Comparison of ENCODE assay signal across 16 mouse cellular contexts in genomic region chr11:61159796-61160732, GRCm38 (mm10). TPM values are rescaled to one million over a fixed set of nuclear protein-coding genes. Genes with fewer than 3 reads are reported as not detected.
DNase-seq lines count a peak whose midpoint lies in the region; ATAC-seq and TF ChIP-seq lines count a peak whose summit lies in the region.
"Had no signal": no experiment of that assay in that cellular context is flagged by ENCODE, and none has a peak within 500 bp of the region (broad histone marks: within the 10 kb centered on the region; RNA-seq: fewer than 3 reads in every experiment).

No protein-coding gene starts in this region.

- H3K9me3 ChIP-seq in liver, postnatal 0 days (ENCODE audit: low read length), result no peaks in the 10 kb centered on the region
- H3K9me3 ChIP-seq in forebrain, postnatal 0 days (ENCODE audit: low read length), result no peaks in the 10 kb centered on the region
- H3K9me3 ChIP-seq: forebrain, embryonic 13.5 days; limb, embryonic 15.5 days had no signal

- TF ChIP-seq POLR2A in bone marrow macrophage, adult 2 months (IDR thresholded peaks at IDR 0.05; ENCODE audit: borderline replicate concordance, low read depth, low read length), result no peak

- H3K36me3 ChIP-seq in liver, postnatal 0 days (replicated peaks; ENCODE audit: insufficient read depth, low read length), result peaks cover 94% of the 10 kb centered on the region
- H3K36me3 ChIP-seq in forebrain, postnatal 0 days (ENCODE audit: insufficient read depth), result peaks cover 98% of the 10 kb centered on the region

- 42% methylated on average over 11 of the region's 11 CpGs for WGBS in liver, postnatal 0 days (ENCODE audit: insufficient replicate concordance)
- 79% methylated on average over 11 of the region's 11 CpGs for WGBS in forebrain, postnatal 0 days

- H3K4me2 ChIP-seq in liver, postnatal 0 days (ENCODE audit: low read depth, low read length), result no peak overlapping the region
- H3K4me2 ChIP-seq in forebrain, postnatal 0 days (ENCODE audit: low read depth), result no peak overlapping the region
- H3K4me2 ChIP-seq: forebrain, embryonic 13.5 days; limb, embryonic 15.5 days had no signal

- H3K4me3 ChIP-seq in liver, postnatal 0 days (ENCODE audit: low read depth, low read length), result no peak overlapping the region
- H3K4me3 ChIP-seq in bone marrow macrophage, adult 2 months (ENCODE audit: insufficient read depth, low read length), result no peak overlapping the region
- no peak overlapping the region for H3K4me3 ChIP-seq in forebrain, postnatal 0 days (ENCODE audit: low read depth, low read length)
- H3K4me3 ChIP-seq: forebrain, embryonic 13.5 days; limb, embryonic 15.5 days had no signal

- H3K4me1 ChIP-seq in liver, postnatal 0 days (ENCODE audit: insufficient read depth), result peaks cover 13% of the 10 kb centered on the region
- peaks cover 15% of the 10 kb centered on the region for H3K4me1 ChIP-seq in bone marrow macrophage, adult 2 months (ENCODE audit: control insufficient read depth, insufficient read depth, low read length)
- no peaks in the 10 kb centered on the region for H3K4me1 ChIP-seq in forebrain, postnatal 0 days (ENCODE audit: insufficient read depth)
- H3K4me1 ChIP-seq: forebrain, embryonic 13.5 days; limb, embryonic 15.5 days had no signal

- TF ChIP-seq EP300 in liver, postnatal 0 days (IDR thresholded peaks at IDR 0.05; ENCODE audit: low read depth), result no peak

- no peaks in the 10 kb centered on the region for H3K27me3 ChIP-seq in liver, postnatal 0 days (ENCODE audit: insufficient read depth, low read length)
- H3K27me3 ChIP-seq in forebrain, postnatal 0 days (ENCODE audit: insufficient read depth, low read length), result no peaks in the 10 kb centered on the region
- H3K27me3 ChIP-seq: forebrain, embryonic 13.5 days; limb, embryonic 15.5 days had no signal

- peak overlapping the region; percentile 78 for H3K27ac ChIP-seq in liver, postnatal 0 days (ENCODE audit: low read depth)
- H3K27ac ChIP-seq in bone marrow macrophage, adult 2 months (ENCODE audit: insufficient read depth, low read depth, low read length), result peak overlapping the region; percentile 77
- H3K27ac ChIP-seq in forebrain, postnatal 0 days (ENCODE audit: low read depth, low read length), result no peak overlapping the region
- H3K27ac ChIP-seq: forebrain, embryonic 13.5 days; limb, embryonic 15.5 days had no signal

- 0 out of 2 replicates have a peak, but pooled peaks have one; percentile 19 for TF ChIP-seq CTCF in liver, postnatal 0 days (IDR thresholded peaks at IDR 0.05; ENCODE audit: low read depth)
- no peak for TF ChIP-seq CTCF in bone marrow macrophage, adult 2 months (IDR thresholded peaks at IDR 0.05; ENCODE audit: low read depth, low read length)
- no peak for TF ChIP-seq CTCF in forebrain, postnatal 0 days (IDR thresholded peaks at IDR 0.05; ENCODE audit: low read depth)

- no peak overlapping the region for H3K9ac ChIP-seq in liver, postnatal 0 days (replicated peaks)
- H3K9ac ChIP-seq in forebrain, postnatal 0 days, result no peak overlapping the region
- H3K9ac ChIP-seq: forebrain, embryonic 13.5 days; limb, embryonic 15.5 days had no signal

- DNase-seq in liver, postnatal 0 days, result no peak
- DNase-seq in liver, result no peak
- peak; percentile 16 for DNase-seq in fat pad, adult 2 months (ENCODE audit: extremely low read depth, low read depth, low spot score)
- DNase-seq in thymus, postnatal 14 days, result peak; percentile 53
- DNase-seq in forebrain, postnatal 0 days, result no peak
- DNase-seq in MN1 (ENCODE audit: low spot score), result no peak
- no peak for DNase-seq in gastrocnemius, postnatal 10 days
- DNase-seq: gastrocnemius, postnatal 36 days; kidney, postnatal 14 days had no signal

- no peak for ATAC-seq in liver, postnatal 0 days
- ATAC-seq in forebrain, postnatal 0 days, result no peak
- ATAC-seq: forebrain, embryonic 13.5 days had no signal

RNA-seq across cellular contexts. Expression of gene Usp22, which starts 14.8 kb away (rescaled TPM):
- 8.7 and 10.0 TPM in 2 replicates for polyA plus RNA-seq in liver, postnatal 0 days (2015; fragmentation: Nextera tagmentation; extraction: Ambion mirVana)
- polyA plus RNA-seq in bone marrow macrophage, adult 2 months (2012; ENCODE audit: insufficient read depth, insufficient read length, missing spikeins), result 23.5 and 28.1 TPM in 2 replicates
- 545 and 656 TPM in 2 replicates for total RNA-seq in forebrain, postnatal 0 days (2014; rRNA removed)
- polyA plus RNA-seq in forebrain, postnatal 0 days (2015; fragmentation: Nextera tagmentation; extraction: Ambion mirVana), result 345 and 405 TPM in 2 replicates
- 10 to 100 TPM; 28.1 to 39.3 TPM for total RNA-seq in gastrocnemius, postnatal 10 days (2021)

RNA-seq across cellular contexts. Expression of gene Tnfrsf13b, which starts 33.5 kb away (rescaled TPM):
- 8.1 and 9.4 TPM in 2 replicates for polyA plus RNA-seq in liver, postnatal 0 days (2015; fragmentation: Nextera tagmentation; extraction: Ambion mirVana)
- polyA plus RNA-seq in bone marrow macrophage, adult 2 months (2012; ENCODE audit: insufficient read depth, insufficient read length, missing spikeins), result 42.2 and 43.2 TPM in 2 replicates
- total RNA-seq in forebrain, postnatal 0 days (2014; rRNA removed), result 1.1 and 4.2 TPM in 2 replicates
- 0.83 and 1.4 TPM in 2 replicates for polyA plus RNA-seq in forebrain, postnatal 0 days (2015; fragmentation: Nextera tagmentation; extraction: Ambion mirVana)
- total RNA-seq in gastrocnemius, postnatal 10 days (2021), result 1 to 10 TPM in 1 of 2 experiments, under 1 TPM in 1; 0.61 to 1.2 TPM

RNA-seq across cellular contexts. Expression of gene Aldh3a1, which starts 47.3 kb away (rescaled TPM):
- 0.09 and 0.12 TPM in 2 replicates for polyA plus RNA-seq in liver, postnatal 0 days (2015; fragmentation: Nextera tagmentation; extraction: Ambion mirVana)
- not detected in 2 replicates for polyA plus RNA-seq in bone marrow macrophage, adult 2 months (2012; ENCODE audit: insufficient read depth, insufficient read length, missing spikeins)
- 0.62 TPM in 1 of 2 replicates, not detected in the other for total RNA-seq in forebrain, postnatal 0 days (2014; rRNA removed)
- polyA plus RNA-seq in forebrain, postnatal 0 days (2015; fragmentation: Nextera tagmentation; extraction: Ambion mirVana), result 0.89 and 1.2 TPM in 2 replicates
- under 1 TPM; 0.23 to 0.34 TPM for total RNA-seq in gastrocnemius, postnatal 10 days (2021)
- total RNA-seq: megakaryocyte-erythroid progenitor cell, adult 5-6 weeks had no signal
- polyA plus RNA-seq: embryonic facial prominence, embryonic 11.5 days; forebrain, embryonic 13.5 days; intestine, embryonic 14.5 days; neural tube, embryonic 11.5 days had no signal

Comparison
In these comparisons a context has a peak if more than half of its experiments do, and no peak if none do; other contexts are left out.
1. DNase-seq: peak in fat pad, adult 2 months (single experiment) and thymus, postnatal 14 days (single experiment); none in liver, postnatal 0 days (single experiment), liver (single experiment), forebrain, postnatal 0 days (single experiment), MN1 (single experiment) and gastrocnemius, postnatal 10 days (single experiment).
2. RNA of gene Usp22, which starts 14.8 kb away (polyA plus RNA-seq): 345 to 405 TPM in forebrain, postnatal 0 days; 23.5 to 28.1 TPM in bone marrow macrophage, adult 2 months and 8.7 to 10.0 TPM in liver, postnatal 0 days; every median in the first group is over 10 times any median in the second.